Mouse (Mus musculus) heart, adult 11 months (tissue): ENCODE measurements at regions not wholly inside any gene's neighbourhood (a gene's known extent, or its start where the extent isn't known, plus 50 kb on each side); places are given as distances from the start of the nearest gene placed in this dataset.
"Not testable (repeated sequence)": the region's sequence is repeated elsewhere in the genome, so short reads cannot be mapped to it uniquely, and the experiment has no call there.

Source experiments
- DNase-seq: peaks from one replicate; pipeline ENCODE4 v3.0.0; 2022

DNA sequence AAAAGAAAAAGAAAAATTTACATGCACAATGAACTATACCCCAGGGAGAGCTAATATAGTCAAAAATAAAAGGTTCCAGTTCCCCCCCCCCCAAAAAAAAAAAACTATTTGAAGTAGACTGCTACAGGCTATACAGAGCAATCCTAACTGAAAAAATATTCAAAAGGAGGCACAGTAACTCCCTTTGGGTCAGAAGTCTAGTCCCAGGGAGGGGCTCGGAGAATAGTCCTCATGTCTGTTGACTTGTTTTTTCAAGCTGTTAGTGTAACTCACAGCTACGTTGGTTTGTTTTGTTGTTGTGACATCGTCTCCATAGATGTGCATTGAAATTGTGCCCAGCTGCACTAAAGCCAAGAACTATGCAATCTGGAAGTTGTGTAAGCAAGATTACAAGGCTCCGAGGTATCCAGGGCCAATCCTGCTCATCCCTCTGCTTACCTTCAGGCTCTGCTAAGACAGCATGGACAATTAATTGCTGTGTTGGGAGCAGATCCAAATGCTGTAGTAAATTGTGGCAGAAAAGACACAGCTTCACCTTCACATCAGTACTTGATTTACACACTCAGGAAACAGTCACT is 137.2 kb upstream of the Pnpt1 start:
- DNase-seq, result peak; percentile 91

DNA sequence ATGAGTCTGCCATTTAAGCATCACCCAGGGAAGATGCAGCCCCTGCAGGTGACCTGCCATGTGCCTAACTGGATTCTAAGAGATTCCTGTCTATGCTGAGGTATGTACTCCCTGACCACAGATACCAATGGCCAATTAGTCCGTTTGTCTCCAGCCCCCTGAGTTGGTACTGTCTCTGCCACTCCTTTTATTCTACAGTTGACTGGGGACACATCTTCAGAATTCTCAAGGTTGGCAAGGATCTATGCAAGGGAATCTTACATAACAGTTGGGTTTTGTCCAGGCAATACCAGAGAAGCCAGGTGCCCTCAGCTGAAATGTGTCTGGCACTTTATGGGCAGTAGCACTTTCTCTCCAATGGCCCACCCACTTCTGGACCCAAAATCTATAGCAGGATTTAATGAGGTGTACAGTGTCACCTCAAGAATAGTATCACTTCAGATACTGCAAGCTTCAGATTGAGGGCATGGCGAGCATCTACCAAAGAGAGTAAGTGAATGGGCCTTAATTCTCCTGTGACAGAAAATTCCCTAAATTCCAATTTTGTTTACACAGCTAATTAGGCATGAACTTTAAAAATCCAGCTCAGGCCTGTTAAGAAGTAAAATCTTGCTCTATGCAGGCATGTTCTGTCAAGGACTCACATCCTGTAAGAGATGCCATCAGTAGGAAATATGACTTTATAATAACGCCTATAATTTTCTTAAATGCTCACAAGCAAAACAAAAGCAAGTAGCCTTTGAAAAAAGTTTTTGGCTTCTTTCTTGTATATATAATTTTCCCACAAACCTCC is 132.0 kb upstream of the Pnpt1 start:
- no peak for DNase-seq

DNA sequence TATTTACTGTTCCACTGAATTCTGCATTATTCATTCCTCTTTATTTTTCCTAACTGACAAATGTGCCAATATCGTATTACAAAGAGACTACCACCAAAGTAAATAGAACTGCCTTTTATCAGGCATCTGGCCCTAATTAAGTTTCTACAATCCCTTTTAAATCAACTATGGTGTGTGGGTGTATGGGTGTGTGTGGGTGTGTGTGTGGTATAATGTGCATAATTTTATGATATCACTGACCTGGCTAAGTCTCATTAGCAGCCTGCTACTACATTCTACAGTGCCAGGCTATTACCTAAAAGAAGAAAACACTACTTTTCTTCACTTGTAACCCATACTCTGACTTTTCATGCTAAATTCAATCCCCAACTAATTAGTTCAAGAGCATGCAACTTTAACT is 131.3 kb upstream of the Pnpt1 start:
- DNase-seq, result no peak

DNA sequence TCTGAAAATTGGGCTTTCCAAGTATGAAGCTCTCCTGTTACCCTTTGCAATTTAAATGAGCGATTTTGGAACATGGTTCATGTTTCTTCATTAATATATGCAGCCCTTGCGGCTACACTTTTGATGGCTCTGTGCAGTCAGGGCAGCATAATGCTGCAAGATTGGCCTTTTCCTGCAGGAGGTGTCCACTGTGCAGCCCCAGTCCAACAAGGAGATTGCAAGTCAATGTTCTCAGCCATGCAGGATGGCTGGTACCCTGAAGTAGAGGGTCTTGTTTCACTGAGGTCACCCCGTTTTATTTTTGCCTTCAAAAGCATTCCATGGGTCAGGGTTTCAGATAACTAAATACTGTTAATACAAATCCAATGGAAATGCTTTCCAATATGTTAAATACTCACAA is 130.9 kb upstream of the Pnpt1 start:
- no peak for DNase-seq

DNA sequence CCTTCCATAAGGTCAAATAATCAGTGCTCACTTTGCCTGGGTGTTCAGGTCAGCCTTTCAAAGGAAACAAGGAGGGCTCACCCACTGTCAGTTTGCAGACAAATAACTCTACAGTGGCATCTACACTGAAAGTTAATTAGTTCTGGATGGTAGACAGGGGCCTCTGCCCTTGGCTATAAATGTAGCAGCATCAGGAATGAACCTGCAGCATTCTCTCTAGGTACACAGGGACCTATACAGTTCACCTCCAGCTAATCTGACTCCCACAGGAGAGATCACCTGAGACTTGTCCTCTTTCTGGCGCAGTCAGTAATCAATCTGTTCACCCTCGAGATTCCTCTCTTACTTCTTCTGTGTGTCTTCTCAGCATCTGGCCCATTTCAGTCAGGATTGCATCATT is 130.3 kb upstream of the Pnpt1 start:
- DNase-seq, result no peak

DNA sequence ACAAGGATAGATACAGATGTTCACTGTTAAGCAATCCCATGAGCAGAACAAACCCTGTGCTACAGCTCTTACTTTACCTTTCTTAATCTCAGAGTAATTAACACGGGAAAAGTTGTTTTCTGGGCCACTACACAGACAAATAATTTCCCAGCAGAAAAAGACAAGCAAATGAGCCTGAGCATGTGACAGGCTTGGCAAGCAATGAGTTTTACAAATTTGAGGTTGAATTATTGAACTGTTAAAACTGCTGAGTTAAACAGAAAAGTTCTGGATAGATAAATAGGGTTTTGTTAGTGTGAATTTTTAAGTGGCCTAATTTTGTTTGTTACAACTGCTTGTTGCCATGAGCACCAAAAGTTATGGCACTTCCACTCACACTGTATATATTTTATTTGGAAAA is 113.1 kb upstream of the Pnpt1 start:
- no peak for DNase-seq

DNA sequence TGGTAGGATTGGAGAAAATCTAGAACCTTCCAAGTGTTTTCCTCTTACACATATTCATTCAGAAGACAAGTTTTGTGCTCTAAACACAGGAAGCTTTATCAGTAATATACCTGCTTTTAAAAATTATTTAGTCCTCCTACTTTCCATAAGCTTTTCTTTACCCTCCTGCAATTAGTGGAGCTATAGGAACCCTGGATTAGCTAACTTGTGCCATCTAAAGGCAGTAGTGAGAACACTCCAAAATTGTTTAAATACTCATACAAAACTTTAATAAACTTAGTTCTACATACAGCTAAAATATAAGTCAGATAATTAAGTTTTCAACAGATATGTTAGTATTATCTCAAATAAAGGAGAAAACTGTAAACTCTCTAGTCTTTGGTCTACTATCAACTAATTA is 89.7 kb upstream of the Pnpt1 start:
- no peak for DNase-seq

DNA sequence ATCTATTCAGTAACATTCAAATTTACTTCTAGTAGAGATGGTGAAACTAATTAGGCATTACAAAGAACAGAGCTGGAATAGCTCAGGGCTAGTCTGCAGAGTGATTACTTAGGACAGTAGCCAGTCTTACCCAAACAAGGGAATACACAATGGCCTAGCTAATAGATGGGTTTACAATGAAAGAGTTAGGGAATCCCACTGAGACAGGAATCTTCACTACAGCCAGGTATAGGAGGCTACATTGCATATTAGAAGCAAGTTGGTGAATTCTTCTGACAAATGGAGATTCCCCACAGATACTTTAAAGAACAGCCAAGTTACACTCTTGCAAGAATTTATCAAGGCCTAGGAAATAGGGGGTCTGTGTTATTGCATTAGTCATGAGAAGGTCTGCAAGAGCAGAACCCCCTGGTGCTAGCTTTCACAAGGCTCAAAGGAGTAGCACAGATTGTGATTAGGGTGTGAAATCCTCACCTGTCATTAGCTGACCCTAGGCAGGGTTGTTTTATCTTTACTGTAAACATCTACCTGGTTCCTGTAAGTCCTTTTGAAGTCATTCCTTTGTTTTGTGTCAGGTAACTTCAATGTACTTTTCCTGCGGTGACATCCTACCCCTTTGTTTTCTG is 82.4 kb upstream of the Pnpt1 start:
- not testable (repeated sequence) for DNase-seq

DNA sequence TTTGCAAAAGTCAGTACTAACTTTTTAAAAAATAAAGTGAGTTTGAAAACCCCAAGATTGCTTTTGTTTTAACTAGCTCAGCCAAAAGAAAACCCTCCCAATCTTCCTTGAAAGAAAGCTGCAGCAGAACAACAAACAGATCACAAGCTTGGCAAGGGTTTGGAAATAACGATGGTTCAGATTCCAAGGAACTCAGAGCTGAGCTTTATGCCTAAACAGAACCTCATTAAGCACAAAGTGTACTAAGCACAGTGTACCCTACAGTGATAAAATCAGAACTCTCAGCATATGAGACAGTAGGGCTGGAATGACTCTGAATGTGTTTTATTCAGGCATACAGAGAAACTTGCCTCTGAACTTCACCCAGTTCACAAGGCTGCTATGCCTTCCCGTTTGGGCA is 77.9 kb upstream of the Pnpt1 start:
- peak; percentile 85 for DNase-seq

DNA sequence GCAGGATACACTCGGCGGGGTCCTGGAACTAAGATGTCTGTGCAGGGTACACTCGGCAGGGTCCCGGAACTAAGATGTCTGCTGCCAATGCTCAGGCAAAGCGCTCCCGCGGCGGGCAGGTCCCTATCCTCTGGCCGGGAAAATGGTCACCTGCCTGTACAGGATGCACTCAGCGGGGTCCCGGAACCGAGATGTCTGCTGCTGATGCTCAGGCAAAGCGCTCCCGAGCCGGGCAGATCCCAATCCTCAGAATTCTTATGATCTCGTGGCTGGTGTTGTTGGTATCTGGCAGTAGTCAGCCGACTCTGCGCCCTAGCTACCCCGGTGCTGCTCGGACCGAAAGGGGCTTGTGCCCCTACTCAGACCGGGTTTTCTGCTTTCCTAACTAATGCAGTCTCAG is 61.0 kb upstream of the Pnpt1 start:
- DNase-seq, result peak; percentile 63

DNA sequence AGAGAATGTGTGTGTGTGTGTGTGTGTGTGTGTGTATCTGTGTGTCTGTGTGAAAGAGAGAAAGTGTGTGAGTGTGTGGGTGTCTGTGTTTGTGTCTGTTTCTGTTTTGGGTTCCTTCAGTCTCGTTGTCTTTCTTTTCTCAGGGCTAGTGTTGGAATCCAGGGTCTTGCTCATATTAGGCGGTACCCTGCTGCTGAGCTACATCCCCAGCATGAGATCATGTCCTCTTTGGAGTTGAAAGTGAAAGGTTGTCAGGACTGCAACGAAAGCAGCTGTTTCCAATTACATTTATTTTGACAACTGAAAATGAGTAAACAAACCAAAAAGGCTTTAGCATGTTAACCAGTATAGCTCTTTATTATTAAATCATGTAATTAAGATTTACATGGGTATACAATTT is 58.3 kb upstream of the Pnpt1 start:
- peak; percentile 87 for DNase-seq
